Mouse (Mus musculus) bone marrow macrophage, adult 2 months (primary cell): ENCODE data around the gene Mertk.

Source experiments
- CTCF ChIP-seq: IDR thresholded peaks from 2 replicates; pipeline ENCODE4 v1.5.1; 2012; ENCODE audit warnings: low read depth, mild to moderate bottlenecking, low read length, moderate library complexity
- POLR2A ChIP-seq: IDR thresholded peaks from 2 replicates; pipeline ENCODE4 v1.6.1; 2012; ENCODE audit warnings: mild to moderate bottlenecking, low read depth, low read length, borderline replicate concordance

DNA sequence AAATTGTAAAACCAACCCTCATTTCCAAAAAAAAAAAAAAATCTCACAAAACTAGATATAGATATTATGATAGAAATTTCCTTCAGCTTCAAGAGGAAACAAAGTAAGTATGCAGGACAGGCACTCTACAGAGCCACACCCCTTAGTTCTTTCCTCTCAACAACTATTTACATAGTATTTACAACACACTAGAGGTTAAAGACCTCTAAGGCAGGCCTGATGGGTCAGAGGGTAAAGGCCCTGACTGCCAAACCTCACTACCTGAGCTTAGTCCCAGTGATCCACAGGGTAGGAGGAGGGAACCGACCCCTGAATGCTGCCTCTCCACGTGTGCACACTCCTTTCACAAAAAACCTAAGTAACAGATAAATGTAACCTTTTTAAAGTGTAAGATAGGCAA is 114.0 kb downstream of the Mertk start:
- TF ChIP-seq CTCF (no peak), POLR2A (no peak)
